Mouse (Mus musculus) olfactory bulb, adult 2 months (tissue): ENCODE results near the gene Tjp1.

ENCODE experiments used
- CTCF ChIP-seq: fragments of 200-500 bp; IDR thresholded peaks from 2 replicates; pipeline ENCODE4 v1.5.1; 2012; ENCODE audit warnings: low read depth, mild to moderate bottlenecking, low read length, moderate library complexity; ENCODE audit not compliant: insufficient read depth
- POLR2A ChIP-seq: fragments of 200-500 bp; IDR thresholded peaks from 2 replicates; pipeline ENCODE4 v1.6.1; 2012; ENCODE audit warnings: mild to moderate bottlenecking, low read depth, low read length, moderate library complexity; ENCODE audit not compliant: insufficient read depth

DNA sequence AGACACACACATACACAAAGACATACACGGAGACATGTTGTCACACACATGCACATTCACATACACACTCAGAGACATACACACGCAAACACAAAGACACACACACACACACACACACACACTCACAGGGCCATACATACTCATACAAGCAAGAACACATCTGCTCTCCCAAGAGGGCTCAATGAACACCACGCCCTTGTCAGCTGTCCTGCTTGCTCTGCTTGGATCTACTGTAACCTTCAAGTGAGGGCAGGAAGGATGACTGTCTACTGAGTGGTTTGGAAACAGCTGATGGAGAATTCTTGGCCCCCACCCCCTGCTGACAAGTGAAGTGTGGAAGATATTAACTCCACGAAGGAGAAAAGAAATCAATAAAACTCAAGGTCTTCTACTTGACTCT, 64.1 kb downstream of the Tjp1 start:
- TF ChIP-seq CTCF, result no peak
- TF ChIP-seq POLR2A, result no peak
